Mouse (Mus musculus): ENCODE measurements around the gene Fmo2.

GRCm38 (mm10) chr1:162859545-162859976 lies 39.0 kb downstream of the Fmo2 start:
- TF ChIP-seq USF1 (IDR thresholded peaks at IDR 0.05; ENCODE audit: low read depth), result no peak
- no peak for TF ChIP-seq MYOG (IDR thresholded peaks at IDR 0.05; ENCODE audit: control insufficient read depth in 1 of 3, insufficient read depth in 1 of 3, insufficient read length in 2 of 3, low read depth in 2 of 3)
- TF ChIP-seq POLR2A (IDR thresholded peaks at IDR 0.05; ENCODE audit: insufficient read length, low read depth), result no peak

Data from myocyte (in vitro differentiated cells).